Mouse (Mus musculus): ENCODE results near the gene Nubp1. TPM values are rescaled to one million over a fixed set of nuclear protein-coding genes. Genes with fewer than 3 reads are reported as not detected.
A peak's percentile ranks its signal among the peaks of the same experiment; 100 is the strongest.

The Nubp1 gene
- 28.0 and 28.2 TPM in 2 replicates for total RNA-seq (2021)
- long read RNA-seq, transcript Nubp1-201 (11 exons, 2,121 nt), result major isoform, 67 of 83 reads
- long read RNA-seq, partial matches to known transcripts, result 6 of 83 reads
- long read RNA-seq, other reads (novel, unspliced or antisense), result 9 of 83 reads

DNA sequence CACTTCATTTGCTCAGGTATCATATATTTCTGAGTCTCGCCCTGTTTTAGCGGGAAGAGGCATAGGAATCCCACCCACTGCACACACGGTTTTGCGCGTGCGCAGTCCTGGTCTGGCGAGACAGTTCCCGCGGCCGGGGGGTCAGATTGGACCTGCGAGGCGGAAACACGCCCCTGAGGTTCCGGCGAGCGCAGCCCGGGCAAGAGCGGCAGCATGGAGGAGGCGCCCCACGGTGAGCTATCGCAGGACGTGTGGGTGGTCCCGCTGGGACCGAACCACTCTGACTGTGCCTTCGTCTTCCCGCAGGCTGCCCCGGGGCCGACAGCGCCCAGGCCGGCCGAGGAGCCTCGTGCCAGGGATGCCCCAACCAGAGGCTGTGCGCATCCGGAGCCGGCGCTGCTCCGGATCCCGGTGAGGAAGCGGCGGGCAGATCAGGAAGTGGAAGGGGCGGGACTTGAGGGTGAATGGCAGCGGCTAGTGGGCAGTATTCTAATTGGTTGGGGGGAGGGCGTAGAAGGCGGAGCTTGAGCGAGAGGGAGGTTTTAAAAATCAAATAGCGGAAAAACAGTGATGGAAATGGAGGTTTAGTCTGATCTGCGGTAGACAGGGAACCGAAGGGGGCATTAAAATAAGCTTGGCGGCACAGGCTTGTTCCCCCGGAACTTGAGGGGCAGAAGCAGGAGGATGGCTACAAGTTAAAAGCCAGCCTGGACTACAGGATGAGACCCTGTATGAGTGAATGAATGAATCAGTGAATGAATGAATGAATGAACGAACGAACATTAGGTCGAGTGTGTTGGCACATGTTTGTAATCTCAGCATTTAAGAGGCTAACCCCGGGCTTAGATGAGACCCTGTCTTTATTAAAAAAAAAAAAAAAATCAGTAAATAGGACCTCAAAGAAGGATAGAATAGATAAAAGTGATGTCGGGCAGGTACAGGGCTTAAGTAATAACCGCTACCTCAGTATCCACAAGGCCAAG, at the start of gene Nubp1:
TSS of gene Nubp1 (plus strand) at position 185 of the 983 bp plus-strand sequence.
- peak; percentile 93 for DNase-seq

DNA sequence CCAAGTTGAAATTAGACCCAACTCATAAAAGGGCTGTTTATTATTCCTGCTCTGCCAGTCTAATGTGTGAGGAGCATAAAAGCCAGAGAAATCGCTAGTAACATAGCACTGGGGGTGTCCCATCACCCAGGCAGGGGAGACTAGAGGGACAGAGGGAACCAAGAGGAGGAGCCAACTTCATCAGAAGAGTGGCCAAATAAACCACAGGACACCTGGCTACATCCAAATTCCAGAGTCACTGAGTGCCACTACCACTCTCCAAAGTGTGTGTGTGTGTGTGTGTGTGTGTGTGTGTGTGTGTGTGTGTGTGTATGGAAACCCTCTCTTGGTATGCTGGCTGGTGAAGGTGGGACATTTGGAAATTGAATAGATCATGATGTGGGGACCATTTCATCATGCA, 48.7 kb upstream of the Nubp1 start:
- no peak for DNase-seq

DNA sequence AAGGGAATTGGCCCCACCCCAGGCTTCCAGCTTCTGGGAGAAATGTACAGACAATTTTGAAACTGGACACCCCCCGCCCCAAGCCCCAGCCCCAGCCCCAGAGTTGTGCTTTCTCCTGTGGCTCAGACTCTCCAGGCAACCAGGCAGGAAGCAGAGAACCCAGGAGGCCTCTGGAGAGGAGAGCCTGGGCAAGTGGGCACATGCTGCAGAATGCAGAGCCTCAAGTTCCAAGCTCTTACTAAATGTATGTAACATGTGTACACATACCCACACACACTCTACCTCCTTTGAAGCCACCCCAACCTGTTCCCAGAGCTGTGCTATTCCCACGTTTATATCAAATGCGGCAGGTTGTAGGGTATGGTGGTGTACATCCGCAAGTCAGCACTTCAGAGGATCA, 46.0 kb upstream of the Nubp1 start:
- DNase-seq, result no peak

DNA sequence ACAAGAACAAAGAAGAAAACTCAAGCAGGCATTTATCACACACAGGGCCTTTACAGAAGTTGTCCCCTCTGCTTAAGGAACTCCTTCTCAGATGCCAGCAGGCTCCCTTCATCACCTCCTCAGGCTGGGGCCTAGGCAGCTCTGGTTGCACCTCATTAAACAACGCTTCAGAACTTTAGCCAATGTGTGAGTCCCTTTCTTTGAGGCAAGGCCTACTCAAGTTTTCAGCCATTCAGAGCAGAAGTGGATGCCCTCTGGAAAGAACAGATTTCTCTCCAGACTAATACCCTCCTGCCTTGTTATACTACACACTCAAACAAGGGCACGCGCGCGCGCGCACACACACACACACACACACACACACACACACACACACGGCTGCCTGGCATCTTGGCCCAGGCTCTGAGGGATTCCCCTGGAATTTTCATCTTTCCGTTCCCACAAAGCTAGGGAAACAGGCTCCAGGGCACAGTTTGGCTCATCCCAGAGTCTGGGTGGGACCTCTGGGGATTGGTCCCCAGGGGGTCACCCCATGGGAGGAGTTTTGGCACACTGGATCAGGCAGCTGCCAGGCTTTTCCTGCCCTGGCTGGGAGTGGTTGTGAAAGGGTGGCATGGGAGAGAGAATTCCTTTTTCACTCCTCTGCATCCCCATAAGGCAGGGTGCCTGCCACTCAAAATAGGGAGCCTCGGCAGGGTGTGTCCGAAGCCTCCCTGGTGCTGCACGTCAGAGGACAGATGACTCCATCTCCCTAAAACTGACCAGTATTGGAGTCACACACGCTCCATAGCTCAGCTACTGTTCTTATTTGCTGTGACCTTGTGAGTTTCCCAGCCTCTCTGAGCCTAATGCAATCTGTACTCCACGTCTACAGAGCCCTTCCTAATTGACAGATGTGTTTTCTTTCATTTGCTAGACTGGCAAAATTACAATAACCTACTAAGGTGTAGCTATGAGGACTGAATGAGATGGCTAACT, 45.2 kb upstream of the Nubp1 start:
- peak; percentile 22 for DNase-seq

DNA sequence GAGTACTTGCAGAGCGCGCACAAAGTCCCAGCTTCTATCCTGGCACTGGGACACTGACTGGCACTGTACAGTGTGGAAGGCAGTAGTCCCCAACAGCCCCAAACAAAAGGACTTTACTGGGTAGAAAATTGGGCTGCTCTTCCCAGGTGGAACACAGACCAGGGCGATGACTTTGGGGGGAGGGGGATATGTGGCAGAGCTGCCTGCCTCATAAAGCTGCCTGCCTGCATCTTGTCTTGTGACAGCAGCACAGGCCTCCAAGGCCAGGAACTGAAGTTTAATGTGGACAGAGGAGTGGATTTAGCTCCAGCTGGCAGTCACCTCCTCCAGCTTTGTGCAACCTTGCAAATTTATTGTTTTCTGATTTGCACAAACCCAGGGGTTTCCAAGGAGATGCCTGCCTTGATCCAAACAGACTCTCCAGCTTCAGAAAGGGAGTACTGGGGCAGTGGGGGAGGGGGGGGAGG, 42.2 kb upstream of the Nubp1 start:
- peak; percentile 9 for DNase-seq

DNA sequence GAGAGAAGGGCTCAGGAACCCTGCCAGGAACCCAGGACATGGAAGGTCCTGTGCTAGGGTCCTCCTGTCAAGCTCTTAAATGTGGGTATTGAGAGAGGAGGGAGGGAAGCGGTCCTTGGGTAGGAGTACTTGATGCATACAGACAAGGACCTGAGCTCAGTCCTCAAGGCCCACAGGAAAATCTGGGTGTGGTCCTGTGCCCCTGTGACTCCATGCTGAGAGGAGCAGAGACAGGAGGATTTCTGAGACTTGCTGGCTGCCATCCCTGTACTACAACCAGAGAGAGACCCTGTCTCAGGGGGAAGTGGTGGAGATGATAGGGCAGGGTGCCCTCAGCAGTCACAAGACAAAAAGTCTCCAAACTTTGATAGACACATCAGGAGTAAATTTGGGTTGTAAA, 41.8 kb upstream of the Nubp1 start:
- DNase-seq, result no peak

DNA sequence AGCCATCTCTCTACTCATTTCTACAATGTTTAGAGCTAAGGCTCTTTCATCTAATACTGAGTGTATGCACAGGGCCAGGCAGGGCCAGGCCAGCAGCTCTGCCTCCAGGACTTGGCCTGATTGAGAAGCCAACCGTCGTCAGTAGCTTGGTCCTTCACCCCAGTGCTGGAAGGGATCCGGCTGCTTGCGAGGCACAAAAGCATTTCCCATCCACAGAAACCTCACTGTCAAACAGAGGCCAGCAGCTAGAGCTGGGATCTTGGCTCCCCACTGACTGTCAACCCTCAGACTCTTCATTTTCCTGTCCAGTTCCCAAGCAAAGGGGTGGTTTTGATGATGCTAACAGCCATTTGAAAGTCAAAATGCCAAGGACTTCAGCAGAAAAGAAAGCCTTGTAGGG, 39.4 kb upstream of the Nubp1 start:
- DNase-seq, result no peak

DNA sequence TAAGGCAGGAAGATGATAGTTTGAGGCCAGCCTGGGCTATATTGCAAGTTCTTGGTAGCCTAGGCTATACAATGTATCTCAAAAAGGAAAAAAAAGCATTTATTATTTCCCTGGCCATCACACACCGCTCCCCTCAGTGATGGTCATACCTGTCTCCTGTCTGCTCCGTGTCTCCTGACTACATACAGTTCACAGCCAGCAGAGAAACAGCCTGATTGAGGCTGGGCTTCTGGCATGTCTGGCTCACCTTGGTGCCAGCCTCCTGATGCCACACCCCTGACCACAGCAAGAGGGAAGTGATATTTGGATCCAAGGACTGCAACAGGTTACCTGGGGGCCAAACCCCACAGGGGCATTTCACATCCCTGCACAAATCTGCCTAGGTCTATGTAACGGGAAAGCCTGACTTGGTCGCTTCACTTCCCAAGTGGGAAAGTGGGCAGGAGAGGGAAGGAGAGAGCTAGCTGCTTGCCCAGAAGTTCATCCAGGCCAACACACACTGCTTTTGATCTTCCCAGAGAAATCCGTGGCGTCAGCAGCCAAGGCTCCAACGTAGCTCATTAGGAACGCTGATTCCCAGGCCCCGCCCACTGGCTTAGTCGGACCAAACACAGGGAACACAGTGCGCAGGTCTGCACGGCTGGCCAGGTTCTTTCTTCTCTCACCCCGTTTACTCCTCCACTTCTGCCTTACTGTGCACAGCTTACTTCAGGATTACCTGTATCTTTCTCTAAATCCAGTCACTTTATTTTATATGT, 37.3 kb upstream of the Nubp1 start:
- DNase-seq, result peak; percentile 75

DNA sequence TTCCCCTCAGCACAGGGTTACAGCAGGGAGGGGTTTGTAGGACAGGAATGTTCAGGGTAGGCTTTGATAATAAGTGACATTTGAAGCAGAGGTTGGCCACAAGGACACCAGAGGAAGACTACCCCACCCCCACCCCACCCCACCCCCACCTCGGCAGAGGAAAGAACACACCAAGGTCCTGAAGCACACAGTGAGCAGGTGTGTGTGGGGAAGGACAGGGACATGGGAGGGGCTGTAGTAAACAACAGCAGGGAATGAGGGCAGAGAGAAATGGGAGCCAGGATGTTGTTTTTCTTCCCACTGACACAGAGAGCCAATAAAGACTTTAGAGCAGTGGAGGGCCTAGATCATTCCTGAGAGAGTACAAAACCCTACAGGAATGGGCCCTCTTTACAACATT, 34.5 kb upstream of the Nubp1 start:
- DNase-seq, result no peak

DNA sequence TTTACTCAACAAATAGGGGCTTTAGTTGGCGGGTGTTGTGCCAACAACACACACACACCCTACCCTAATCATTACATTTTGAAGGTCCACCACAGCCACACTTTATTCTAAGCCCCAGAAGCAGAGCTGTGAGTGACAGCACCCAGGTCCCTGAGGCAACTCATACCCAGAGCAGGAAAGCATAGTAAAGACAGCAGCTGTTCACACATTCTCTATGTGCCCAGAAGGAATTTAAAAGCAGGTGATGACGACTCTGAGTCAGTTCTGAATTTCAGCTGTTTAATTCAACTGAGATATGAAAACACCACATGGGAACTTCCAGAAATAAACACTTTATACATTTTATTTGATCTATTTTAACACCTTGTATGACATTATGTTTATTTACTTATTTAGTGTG, 32.2 kb upstream of the Nubp1 start:
- DNase-seq, result no peak

DNA sequence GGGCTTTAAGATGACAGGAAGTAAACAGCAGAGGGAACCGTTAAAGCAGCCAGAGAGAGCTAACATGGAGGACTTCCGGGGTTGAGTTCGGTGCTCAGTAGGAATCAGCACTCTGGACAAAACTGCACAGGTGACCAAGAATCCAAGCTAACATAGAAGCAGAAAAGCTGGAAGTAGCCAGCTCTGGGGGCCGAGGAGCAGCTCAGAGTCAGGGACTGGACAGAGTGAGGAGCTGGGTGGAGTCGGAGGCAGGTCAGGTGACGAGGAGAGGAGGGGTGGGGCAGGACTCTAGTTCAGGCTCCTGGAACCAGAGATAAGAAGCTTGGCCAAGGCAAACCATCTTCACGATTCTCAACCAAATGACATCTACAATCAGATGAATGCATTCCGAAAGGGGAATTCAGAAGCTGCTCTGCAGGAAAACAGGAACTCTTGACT, 27.7 kb upstream of the Nubp1 start:
- peak; percentile 9 for DNase-seq

DNA sequence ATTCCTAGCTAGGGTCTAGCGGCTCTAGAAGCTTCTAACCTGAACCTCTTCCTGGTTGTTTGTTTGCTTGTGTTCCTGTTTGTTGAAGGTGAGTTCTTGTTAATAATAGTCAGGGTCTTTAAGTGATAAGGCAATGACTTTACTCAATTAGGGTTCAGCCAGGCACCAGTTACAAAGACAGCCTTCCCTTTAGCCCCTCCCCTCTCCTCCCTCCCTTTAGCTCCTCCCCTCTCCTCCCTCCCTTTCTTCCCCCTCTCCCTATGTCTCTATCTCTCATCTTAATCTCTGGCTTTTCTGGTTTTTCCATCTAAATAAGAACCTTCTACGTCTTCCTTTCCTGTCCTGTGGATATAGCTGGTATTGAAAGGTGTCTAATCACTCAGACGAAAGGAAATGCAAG, 27.2 kb upstream of the Nubp1 start:
- no peak for DNase-seq

DNA sequence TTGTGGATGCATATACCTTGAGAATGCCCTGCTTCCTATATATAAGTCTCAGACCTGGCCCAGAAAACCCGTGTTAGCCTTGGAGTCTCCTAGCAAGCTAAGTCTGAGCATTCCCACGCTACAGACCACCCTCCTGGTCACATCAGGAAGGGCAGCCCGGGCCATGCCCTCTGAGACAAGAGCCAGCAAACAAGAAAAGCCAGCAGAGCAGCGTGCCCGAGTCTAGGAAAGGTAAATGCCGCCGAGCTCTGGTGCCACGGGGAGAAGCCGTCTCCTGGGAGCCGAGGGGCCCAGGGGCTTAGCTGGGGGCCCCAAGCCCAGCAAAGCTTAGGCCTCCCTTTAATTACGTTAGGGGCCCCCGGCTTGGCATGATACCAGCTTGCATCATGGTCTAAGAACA, 26.5 kb upstream of the Nubp1 start:
- DNase-seq, result no peak

DNA sequence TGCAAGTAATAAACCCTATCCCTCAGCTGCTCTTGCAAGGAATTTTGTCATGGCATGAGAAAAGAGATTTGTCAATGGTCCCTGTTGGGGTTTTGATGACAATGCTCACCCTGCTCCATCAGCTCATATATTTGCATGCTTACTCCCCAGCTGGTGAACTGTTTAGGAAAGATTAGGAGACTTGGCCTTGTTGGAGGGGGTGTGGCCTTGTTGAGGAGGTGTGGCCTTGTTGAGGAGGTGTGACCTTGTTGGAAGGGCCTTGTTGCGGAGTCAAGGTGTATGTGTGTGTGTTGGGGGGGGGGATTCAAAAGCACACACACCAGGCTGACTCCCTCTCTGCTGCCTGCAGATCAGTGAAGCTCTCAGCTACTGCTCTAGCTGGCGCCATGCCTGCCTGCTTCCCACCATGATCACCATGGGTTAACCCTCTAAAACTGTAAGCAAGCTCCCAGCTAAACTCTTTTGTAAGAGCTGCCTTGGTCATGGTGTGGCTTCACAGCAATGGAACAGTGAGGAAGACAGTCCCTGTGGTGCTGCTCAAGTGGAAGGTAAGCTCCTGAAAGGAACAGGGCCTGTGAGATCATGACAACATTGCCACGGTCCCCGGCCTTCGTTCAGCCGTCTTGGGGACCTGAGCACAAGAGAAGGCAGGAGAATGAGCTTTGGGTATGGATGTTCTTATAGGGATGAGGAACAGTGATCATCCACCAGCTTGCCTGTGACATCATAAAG, 22.9 kb upstream of the Nubp1 start:
- no peak for DNase-seq

DNA sequence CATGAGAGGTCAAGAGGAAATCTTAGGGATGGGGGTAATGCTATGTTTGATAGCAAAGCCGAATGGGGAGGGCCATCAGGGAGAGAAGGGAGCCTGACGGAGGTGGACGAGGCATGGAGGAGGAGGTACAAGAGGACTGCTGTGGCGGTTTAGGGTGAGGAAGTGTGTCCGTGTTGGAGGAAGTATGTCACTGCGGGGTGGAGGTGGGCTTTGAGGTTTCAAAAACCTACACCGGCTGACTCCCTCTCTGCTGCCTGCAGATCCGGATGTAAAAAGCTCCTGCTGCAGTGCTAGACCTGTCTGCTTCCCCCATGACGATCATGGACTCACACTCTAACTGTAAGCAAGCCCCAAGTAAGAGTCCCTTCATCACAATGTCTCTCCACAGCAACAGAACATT, 19.2 kb upstream of the Nubp1 start:
- no peak for DNase-seq

DNA sequence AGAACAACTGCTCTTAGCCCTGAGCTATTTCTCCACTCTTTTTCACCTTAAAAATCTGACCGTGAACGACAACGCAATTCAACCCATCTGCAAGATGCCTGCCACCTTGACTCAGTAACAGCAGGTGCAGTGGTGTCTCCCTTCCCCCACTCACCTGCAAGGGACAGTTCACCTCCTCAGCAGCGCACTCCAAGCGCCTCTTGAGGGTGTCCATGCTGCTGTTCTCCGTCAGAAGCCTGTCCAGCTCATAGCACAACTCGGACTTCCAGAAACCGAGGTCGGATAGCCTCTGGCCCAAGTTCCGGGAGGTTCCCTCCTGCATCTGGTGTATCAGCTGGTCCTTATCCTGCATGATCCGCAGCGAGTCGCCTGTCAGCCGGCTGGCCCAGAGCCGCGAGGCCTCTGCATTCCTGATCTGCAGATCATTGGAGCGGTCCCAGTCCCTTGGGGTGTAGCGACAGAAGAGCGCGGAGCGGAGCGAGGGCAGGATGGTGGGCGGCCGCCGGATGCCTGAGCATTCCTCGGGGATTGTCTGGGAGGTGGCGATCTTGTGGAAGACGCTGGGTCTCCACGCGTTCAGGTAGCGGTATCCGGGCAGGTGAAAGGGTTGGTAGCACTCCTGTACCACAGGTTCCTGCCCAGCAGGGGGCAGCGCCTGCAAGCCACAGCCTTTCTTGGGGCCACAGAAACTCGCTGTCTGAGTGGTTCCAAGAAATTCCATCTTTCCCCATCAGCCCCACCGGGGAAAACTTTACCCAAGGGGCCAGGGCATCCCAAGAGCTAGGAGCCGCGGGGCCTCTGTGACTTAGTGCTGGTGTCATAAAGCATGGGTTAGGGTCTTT, 16.8 kb upstream of the Nubp1 start, which contains the start of gene Tekt5:
TSS of gene Tekt5 (minus strand) at position 792 of the 842 bp plus-strand sequence.
- DNase-seq, result peak; percentile 31

DNA sequence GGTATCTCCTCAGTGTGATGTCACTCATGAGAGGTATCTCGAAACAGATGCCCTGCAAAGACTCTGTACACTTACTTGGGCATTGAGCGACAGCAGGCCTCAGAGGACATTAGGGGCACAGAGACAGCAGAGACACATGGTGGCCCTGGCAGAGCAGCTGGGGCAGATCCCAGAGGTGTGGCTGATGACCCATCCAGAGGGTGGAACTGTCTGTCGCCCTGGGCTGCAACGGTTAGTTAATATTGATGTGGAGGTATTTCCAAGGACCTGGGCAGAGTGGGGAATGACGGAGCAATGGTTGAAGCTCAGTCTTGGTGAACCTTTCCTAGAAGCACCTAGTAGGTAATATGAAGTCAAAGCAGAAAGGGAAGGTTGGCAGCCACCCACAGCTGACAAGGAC, 13.0 kb upstream of the Nubp1 start:
- no peak for DNase-seq

DNA sequence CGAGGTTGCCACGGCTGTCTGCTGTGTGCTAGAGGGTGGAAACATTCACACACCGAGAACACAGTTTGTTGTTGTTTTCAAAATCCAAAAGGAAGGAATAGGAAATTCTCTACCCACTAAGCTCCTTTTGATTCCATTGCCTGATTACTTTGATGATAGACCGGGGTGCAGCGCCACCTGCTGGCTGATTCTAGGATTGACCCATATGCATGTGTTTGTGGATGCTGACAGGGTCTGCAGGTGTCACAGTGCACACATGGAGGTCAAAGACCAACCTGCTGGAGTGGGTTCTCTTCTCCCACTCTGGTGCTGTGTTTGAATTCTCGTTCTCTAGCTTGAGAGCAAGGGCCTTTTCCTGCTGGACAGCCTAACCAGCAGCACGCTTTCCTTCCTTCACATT, 12.6 kb upstream of the Nubp1 start:
- DNase-seq, result peak; percentile 83

DNA sequence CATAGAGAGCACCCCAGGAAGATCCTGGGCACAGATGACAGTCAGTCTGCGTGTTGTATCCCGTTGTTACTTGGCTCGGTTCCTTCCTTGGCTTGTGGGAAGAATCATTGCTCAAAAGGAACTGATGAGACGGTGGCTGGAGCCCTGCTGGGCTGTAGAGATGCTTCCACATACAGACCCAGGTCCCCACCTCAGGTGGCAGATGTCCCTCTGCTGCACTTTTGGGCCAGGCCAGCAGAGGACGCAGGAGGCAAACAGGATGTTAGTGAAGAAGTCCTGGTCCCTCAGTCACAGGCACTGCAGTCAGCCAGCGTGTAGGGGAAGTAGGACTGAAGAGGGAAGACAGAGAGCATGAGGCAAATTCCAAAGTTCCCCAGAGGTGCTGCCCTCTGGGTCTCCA, 4.2 kb downstream of the Nubp1 start:
- peak; percentile 13 for DNase-seq

DNA sequence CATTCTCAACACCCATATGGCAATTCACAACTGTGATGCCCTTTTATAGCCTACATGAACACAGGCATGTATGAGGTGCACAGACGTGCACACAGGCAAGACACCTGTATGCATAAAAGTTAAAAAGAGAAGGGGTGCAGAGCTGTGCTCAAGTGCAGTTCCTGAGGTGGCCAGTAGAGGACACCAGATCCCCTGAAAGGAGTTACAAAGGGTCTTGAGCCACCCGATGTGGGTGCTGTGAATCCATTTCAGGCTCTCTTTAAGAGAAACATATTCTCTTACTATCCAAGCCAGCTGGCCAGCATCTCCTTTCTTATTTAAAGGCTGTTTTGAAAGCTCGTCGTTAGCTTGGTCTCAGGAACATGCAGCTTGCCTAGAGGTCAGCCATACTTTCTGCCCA, 5.1 kb downstream of the Nubp1 start:
- DNase-seq, result no peak
